Mouse (Mus musculus): Measurements from ENCODE around the gene Bcl2. TPM values are rescaled to one million over a fixed set of nuclear protein-coding genes. Genes with fewer than 3 reads are reported as not detected.

Gene Bcl2
- polyA plus RNA-seq, 1 experiment from 2014 or later = 19.2 TPM

DNA sequence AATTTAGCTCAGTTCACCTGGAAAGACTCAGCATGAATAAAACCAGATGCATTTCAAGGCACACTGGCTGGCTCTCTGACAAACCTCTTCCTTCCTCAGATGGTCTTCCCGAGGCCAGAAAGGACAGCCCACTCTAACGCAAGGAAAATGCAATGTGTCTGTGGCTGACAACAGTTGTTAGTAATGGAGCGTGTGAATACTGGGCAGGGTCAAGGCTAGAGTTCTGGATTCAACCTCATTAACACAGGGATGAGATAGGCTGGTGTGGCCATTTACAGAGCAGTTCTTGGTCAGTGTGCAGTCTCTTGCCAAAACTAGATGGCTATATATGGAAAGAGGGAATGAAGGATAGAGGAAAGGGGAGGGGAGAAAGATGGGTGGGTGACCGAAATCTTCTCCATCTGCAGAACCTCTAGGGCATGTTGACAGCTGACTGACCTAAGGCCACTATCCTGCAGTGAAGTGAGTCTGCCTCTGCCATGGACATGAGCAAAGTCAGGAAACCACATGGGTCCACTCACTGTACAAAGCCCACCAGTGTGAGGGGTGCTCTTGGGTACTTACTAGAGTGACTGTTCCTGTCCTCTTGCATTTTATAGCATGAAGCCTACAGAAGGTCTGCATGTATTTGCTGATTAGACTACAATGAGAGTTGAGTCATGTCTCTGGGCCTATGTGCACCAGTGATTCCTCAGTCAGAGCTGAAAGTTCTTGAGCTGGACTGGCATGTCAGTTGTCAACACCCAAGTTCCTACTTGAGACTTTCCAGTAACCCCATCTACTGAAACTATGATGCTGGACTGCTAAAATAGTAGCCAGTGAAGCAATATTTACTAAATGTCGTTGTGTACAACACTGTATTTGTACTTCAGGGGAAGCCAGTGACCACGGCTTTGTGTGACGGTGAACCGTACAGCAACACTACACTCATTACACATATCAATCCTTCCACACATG is 159.9 kb downstream of the Bcl2 start:
- Histone ChIP-seq H3K9me3 (ENCODE audit: control insufficient read depth, low read depth, low read length) (no peaks in the 10 kb centered on the region), H3K36me3 (ENCODE audit: control insufficient read depth, insufficient read depth, low read length) (no peaks in the 10 kb centered on the region), H3K4me1 (ENCODE audit: control insufficient read depth, insufficient read depth, low read length) (peaks cover 23% of the 10 kb centered on the region), H3K27me3 (ENCODE audit: control insufficient read depth, insufficient read depth, low read length) (no peaks in the 10 kb centered on the region), H3K4me2 (replicated peaks; ENCODE audit: low read depth, low read length) (no peak overlapping the region), H3K4me3 (ENCODE audit: low read depth, low read length) (no peak overlapping the region), H3K27ac (ENCODE audit: low read length) (peak overlapping the region; percentile 52; the same call in 1 of the 2 replicates), H3K9ac (replicated peaks; ENCODE audit: low read depth, low read length) (no peak overlapping the region)
- ATAC-seq (ENCODE audit: insufficient number of reproducible peaks, insufficient read depth, low FRiP score, low read depth) = peak; percentile 43; the same call in 1 of the 2 replicates
- WGBS = 73% methylated on average over 8 of the region's 8 CpGs

DNA sequence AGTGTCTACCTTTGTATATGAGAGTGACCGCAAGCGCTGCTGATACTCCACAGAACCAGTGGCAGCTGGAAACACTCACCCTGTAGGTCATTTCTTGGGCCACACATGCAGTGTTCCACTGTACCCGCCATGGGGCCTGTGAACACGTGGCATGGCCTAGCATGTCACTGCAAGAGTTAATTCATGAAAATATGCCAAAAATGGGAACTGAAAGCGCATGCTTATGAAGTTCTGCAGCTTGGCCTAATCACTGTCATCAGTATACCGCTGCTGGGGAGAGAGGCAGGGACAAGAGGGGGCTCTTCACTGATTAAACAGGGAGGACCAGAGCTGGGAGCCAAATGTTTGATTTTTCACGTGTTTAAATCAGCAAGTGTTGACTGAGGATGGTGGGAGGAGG is 161.2 kb downstream of the Bcl2 start:
- Histone ChIP-seq H3K36me3 (ENCODE audit: control insufficient read depth, insufficient read depth, low read length) (no peaks in the 10 kb centered on the region), H3K4me3 (ENCODE audit: low read depth, low read length) (no peak overlapping the region), H3K27ac (ENCODE audit: low read length) (peak overlapping the region; percentile 52; the same call in 1 of the 2 replicates), H3K4me2 (replicated peaks; ENCODE audit: low read depth, low read length) (no peak overlapping the region), H3K9me3 (ENCODE audit: control insufficient read depth, low read depth, low read length) (no peaks in the 10 kb centered on the region), H3K27me3 (ENCODE audit: control insufficient read depth, insufficient read depth, low read length) (no peaks in the 10 kb centered on the region), H3K4me1 (ENCODE audit: control insufficient read depth, insufficient read depth, low read length) (peaks cover 23% of the 10 kb centered on the region), H3K9ac (replicated peaks; ENCODE audit: low read depth, low read length) (no peak overlapping the region)
- peak; percentile 73; the same call in 1 of the 2 replicates for ATAC-seq (ENCODE audit: insufficient number of reproducible peaks, insufficient read depth, low FRiP score, low read depth)
- 25% methylated on average over 7 of the region's 7 CpGs for WGBS

GRCm38 (mm10) chr1:106550580-106550979 is 163.5 kb downstream of the Bcl2 start:
- no peaks in the 10 kb centered on the region for H3K36me3 ChIP-seq (ENCODE audit: control insufficient read depth, insufficient read depth, low read length)
- no peaks in the 10 kb centered on the region for H3K9me3 ChIP-seq (ENCODE audit: control insufficient read depth, low read depth, low read length)
- no peak for ATAC-seq (ENCODE audit: insufficient number of reproducible peaks, insufficient read depth, low FRiP score, low read depth)
- no peaks in the 10 kb centered on the region for H3K27me3 ChIP-seq (ENCODE audit: control insufficient read depth, insufficient read depth, low read length)
- H3K4me2 ChIP-seq (replicated peaks; ENCODE audit: low read depth, low read length) = no peak overlapping the region
- 89% methylated on average over 3 of the region's 3 CpGs for whole genome bisulfite sequencing
- H3K9ac ChIP-seq (replicated peaks; ENCODE audit: low read depth, low read length) = no peak overlapping the region
- no peak overlapping the region for H3K4me3 ChIP-seq (ENCODE audit: low read depth, low read length)
- peaks cover 23% of the 10 kb centered on the region for H3K4me1 ChIP-seq (ENCODE audit: control insufficient read depth, insufficient read depth, low read length)
- no peak overlapping the region for H3K27ac ChIP-seq (ENCODE audit: low read length)

GRCm38 (mm10) chr1:106549025-106549424 is 165.0 kb downstream of the Bcl2 start:
- Histone ChIP-seq H3K36me3 (ENCODE audit: control insufficient read depth, insufficient read depth, low read length) (no peaks in the 10 kb centered on the region), H3K9ac (replicated peaks; ENCODE audit: low read depth, low read length) (no peak overlapping the region), H3K9me3 (ENCODE audit: control insufficient read depth, low read depth, low read length) (no peaks in the 10 kb centered on the region), H3K27me3 (ENCODE audit: control insufficient read depth, insufficient read depth, low read length) (no peaks in the 10 kb centered on the region), H3K4me2 (replicated peaks; ENCODE audit: low read depth, low read length) (no peak overlapping the region), H3K27ac (ENCODE audit: low read length) (no peak overlapping the region), H3K4me1 (ENCODE audit: control insufficient read depth, insufficient read depth, low read length) (peaks cover 18% of the 10 kb centered on the region), H3K4me3 (ENCODE audit: low read depth, low read length) (no peak overlapping the region)
- ATAC-seq (ENCODE audit: insufficient number of reproducible peaks, insufficient read depth, low FRiP score, low read depth) = no peak
- WGBS = 83% methylated on average over 5 of the region's 5 CpGs

DNA sequence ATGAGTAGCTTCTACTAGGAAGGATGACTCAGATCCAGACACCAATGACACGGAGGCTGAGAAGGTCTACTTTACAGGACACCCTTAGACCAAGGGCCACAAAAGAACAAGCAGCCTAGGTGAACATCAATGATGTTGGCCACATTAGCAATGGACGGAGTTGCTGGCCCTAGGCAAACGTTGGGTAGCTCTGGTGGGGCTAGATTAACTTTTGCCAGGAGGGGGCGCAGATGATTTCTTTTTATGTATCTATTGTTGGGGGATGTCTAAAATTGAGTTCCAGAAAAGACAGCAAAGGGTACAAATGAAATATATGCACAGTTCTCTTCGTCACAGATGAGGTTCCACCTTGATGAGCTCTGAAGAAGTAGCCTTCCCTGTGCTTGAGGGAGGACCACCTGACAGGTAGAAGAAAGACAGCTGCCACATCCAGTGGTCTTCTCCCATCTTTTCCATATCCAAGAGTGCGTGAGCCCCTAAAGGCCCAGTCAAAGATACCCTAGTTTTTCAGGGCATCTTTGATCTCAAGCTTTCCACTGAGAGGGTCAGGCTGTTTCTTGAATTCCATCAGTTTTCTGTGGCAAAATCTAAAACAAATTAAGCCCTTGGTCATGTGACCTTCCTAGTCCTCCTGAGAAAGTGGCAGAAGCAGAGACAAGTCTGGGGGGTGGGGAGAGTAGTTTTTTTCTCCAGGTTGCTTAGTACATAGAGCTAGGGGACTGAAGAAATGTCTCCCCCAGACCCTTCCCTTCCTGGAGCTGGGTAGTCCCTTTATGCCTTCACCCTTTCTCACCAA is 169.1 kb downstream of the Bcl2 start:
- Histone ChIP-seq H3K4me2 (replicated peaks; ENCODE audit: low read depth, low read length) (no peak overlapping the region), H3K9me3 (ENCODE audit: control insufficient read depth, low read depth, low read length) (no peaks in the 10 kb centered on the region), H3K27me3 (ENCODE audit: control insufficient read depth, insufficient read depth, low read length) (no peaks in the 10 kb centered on the region), H3K9ac (replicated peaks; ENCODE audit: low read depth, low read length) (no peak overlapping the region), H3K36me3 (ENCODE audit: control insufficient read depth, insufficient read depth, low read length) (no peaks in the 10 kb centered on the region), H3K4me3 (ENCODE audit: low read depth, low read length) (no peak overlapping the region), H3K4me1 (ENCODE audit: control insufficient read depth, insufficient read depth, low read length) (peaks cover 5% of the 10 kb centered on the region; the same call in 1 of the 2 replicates), H3K27ac (ENCODE audit: low read length) (no peak overlapping the region)
- ATAC-seq (ENCODE audit: insufficient number of reproducible peaks, insufficient read depth, low FRiP score, low read depth) = no peak
- 62% methylated on average over 6 of the region's 6 CpGs for WGBS

- no peak for ATAC-seq (ENCODE audit: insufficient number of reproducible peaks, insufficient read depth, low FRiP score, low read depth)
- Histone ChIP-seq H3K27ac (ENCODE audit: low read length) (no peak overlapping the region), H3K4me1 (ENCODE audit: control insufficient read depth, insufficient read depth, low read length) (peaks cover 5% of the 10 kb centered on the region; the same call in 1 of the 2 replicates), H3K9me3 (ENCODE audit: control insufficient read depth, low read depth, low read length) (no peaks in the 10 kb centered on the region), H3K9ac (replicated peaks; ENCODE audit: low read depth, low read length) (no peak overlapping the region), H3K27me3 (ENCODE audit: control insufficient read depth, insufficient read depth, low read length) (no peaks in the 10 kb centered on the region), H3K4me3 (ENCODE audit: low read depth, low read length) (no peak overlapping the region), H3K36me3 (ENCODE audit: control insufficient read depth, insufficient read depth, low read length) (no peaks in the 10 kb centered on the region), H3K4me2 (replicated peaks; ENCODE audit: low read depth, low read length) (no peak overlapping the region)
- WGBS = 39% methylated on average over 5 of the region's 5 CpGs
These were observed 171.3 kb downstream of the Bcl2 start for GRCm38 (mm10) chr1:106542731-106543130.

GRCm38 (mm10) chr1:106541851-106542250 is 172.2 kb downstream of the Bcl2 start:
- no peaks in the 10 kb centered on the region for H3K36me3 ChIP-seq (ENCODE audit: control insufficient read depth, insufficient read depth, low read length)
- H3K4me2 ChIP-seq (replicated peaks; ENCODE audit: low read depth, low read length) = no peak overlapping the region
- H3K4me1 ChIP-seq (ENCODE audit: control insufficient read depth, insufficient read depth, low read length) = peaks cover 5% of the 10 kb centered on the region; the same call in 1 of the 2 replicates
- H3K4me3 ChIP-seq (ENCODE audit: low read depth, low read length) = no peak overlapping the region
- no peak overlapping the region for H3K27ac ChIP-seq (ENCODE audit: low read length)
- H3K27me3 ChIP-seq (ENCODE audit: control insufficient read depth, insufficient read depth, low read length) = no peaks in the 10 kb centered on the region
- no peak for ATAC-seq (ENCODE audit: insufficient number of reproducible peaks, insufficient read depth, low FRiP score, low read depth)
- H3K9ac ChIP-seq (replicated peaks; ENCODE audit: low read depth, low read length) = no peak overlapping the region
- no peaks in the 10 kb centered on the region for H3K9me3 ChIP-seq (ENCODE audit: control insufficient read depth, low read depth, low read length)
- 72% methylated on average over 8 of the region's 8 CpGs for WGBS

GRCm38 (mm10) chr1:106540130-106540529 is 173.9 kb downstream of the Bcl2 start:
- H3K4me3 ChIP-seq (ENCODE audit: low read depth, low read length) = no peak overlapping the region
- H3K4me1 ChIP-seq (ENCODE audit: control insufficient read depth, insufficient read depth, low read length) = peaks cover 5% of the 10 kb centered on the region; the same call in 1 of the 2 replicates
- H3K27ac ChIP-seq (ENCODE audit: low read length) = no peak overlapping the region
- 61% methylated on average over 3 of the region's 3 CpGs for WGBS
- no peaks in the 10 kb centered on the region for H3K9me3 ChIP-seq (ENCODE audit: control insufficient read depth, low read depth, low read length)
- H3K36me3 ChIP-seq (ENCODE audit: control insufficient read depth, insufficient read depth, low read length) = no peaks in the 10 kb centered on the region
- H3K9ac ChIP-seq (replicated peaks; ENCODE audit: low read depth, low read length) = no peak overlapping the region
- ATAC-seq (ENCODE audit: insufficient number of reproducible peaks, insufficient read depth, low FRiP score, low read depth) = no peak
- no peak overlapping the region for H3K4me2 ChIP-seq (replicated peaks; ENCODE audit: low read depth, low read length)
- H3K27me3 ChIP-seq (ENCODE audit: control insufficient read depth, insufficient read depth, low read length) = no peaks in the 10 kb centered on the region

All from stomach, embryonic 14.5 days (tissue).